Mouse (Mus musculus) granulocyte monocyte progenitor cell, adult 5-6 weeks (primary cell): ENCODE measurements around the gene Mettl7a3. TPM values are rescaled to one million over a fixed set of nuclear protein-coding genes. Genes with fewer than 3 reads are reported as not detected.

Source experiments
- ATAC-seq: replicated peaks from 2 replicates; pipeline ENCODE4 v1.8.0; 2016; ENCODE audit warnings: mild to moderate bottlenecking, moderate TSS enrichment, inconsistent platforms; ENCODE audit not compliant: poor library complexity, severe bottlenecking
- total RNA-seq, 2 experiments: library from RNA; stranded (forward) in 1 of 2; stranded (reverse) in 1 of 2; fragments of 200-712, 200-1000 nt in 1 of 2; fragments of >200 nt in 1 of 2; fragmentation: Nextera tagmentation in 1 of 2; gene quantifications; 2 replicates each; pipeline ENCODE4 v1.2.3; 2014 to 2017

Mettl7a3 gene
- total RNA-seq (2014; fragmentation: Nextera tagmentation) (not detected in 2 replicates), total RNA-seq (2017) (not detected in 2 replicates)

DNA sequence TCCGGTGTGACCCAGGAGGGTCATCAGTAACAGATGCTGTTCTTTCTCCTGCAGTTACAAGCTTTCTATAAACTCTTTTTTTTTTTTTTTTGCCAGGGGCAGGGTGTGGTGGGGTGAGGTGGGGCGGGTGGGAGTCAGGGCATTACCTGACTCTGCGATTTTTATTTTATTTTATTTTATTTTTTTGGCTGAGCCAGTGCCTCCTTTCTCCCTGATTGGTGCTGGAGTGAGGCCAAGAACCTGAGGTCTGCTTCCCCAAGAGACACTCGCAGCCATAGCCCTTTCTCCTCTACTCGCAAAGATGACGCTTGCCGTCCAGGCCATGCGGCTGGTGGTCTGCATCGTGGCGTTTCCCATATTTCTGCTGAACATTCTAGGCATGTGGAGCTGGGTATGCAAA, at the start of gene Mettl7a3:
TSS of gene Mettl7a3 (plus strand) at position 301 of the 400 bp plus-strand sequence.
- ATAC-seq, result no peak

DNA sequence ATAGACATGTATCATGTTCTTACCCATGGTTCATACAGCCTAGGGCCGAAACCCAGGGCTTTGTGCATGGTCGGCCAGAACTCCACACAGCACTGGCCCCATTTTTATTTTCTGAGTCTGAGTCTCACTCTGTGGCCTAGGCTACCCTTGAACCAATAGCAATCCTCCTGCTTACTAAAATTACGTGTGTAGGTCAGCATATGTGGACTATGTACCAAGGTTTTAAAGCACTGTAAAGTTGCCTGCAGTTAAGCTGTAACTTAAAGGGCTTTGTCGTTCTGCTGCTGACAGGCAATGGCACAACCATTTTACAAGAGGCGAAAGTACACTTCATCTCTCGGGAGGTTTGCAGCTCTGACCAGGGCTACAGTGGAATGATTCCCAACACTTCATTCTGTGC, 45.7 kb upstream of the Mettl7a3 start:
- no peak for ATAC-seq

GRCm38 (mm10) chr15:100290858-100291257, 43.9 kb upstream of the Mettl7a3 start:
- no peak for ATAC-seq

DNA sequence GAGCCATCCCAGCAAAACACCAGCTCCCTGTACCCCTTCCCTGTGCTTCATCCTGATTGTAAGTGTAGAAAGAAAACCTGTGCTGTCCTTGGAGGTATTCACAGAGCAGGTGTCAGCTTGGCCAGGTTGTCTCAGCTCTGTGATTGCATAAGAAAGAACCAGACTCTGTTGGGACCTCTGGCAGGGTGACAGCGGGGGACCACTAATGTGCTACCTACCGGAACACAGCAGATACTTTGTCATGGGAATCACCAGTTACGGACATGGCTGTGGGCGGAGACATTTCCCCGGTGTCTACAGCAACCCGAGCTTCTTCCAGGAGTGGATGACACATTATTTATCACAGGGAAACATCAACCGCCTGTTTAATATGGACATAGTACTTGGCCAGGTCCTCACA, 42.4 kb upstream of the Mettl7a3 start:
- no peak for ATAC-seq

DNA sequence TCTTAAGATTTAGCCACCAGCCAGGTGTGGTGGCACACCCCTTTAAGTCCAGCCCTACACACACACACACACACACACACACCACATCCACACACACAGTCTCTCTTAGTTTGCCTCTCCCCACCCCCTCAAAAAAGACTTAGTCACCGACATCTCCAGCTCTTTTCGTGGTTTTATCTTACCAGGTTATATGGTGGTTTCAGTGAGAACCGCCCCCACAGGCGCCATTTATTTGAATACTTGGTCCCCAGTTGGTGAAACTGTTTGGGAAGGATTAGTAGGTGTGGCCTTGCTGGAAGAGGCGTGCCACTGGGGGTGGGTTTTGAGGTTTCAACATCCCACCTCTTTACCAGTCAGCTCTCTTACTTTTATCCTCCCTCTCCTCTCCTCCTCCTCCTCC, 36.9 kb upstream of the Mettl7a3 start:
- ATAC-seq, result no peak

GRCm38 (mm10) chr15:100300499-100300898, 34.2 kb upstream of the Mettl7a3 start:
- ATAC-seq, result no peak

DNA sequence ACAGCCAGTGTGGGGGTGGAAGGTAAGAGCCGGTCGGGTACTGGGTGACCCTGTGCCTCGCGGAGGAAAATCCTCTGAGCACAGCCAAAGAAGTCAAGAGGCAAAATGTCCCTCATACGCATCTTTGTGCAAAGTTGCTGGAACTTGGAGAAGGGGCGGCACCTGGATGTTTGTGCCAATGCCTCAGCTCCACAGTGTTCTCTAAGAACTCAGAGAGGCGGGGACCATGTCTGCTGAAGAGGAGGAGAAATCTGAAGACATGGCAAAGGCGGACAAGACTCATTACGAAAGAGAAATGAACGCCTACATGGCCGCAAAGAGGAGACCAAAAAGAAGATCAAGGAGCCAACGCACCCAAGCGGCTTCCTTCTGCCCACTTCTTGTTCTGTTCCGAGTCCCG, 33.2 kb upstream of the Mettl7a3 start:
- ATAC-seq, result no peak

DNA sequence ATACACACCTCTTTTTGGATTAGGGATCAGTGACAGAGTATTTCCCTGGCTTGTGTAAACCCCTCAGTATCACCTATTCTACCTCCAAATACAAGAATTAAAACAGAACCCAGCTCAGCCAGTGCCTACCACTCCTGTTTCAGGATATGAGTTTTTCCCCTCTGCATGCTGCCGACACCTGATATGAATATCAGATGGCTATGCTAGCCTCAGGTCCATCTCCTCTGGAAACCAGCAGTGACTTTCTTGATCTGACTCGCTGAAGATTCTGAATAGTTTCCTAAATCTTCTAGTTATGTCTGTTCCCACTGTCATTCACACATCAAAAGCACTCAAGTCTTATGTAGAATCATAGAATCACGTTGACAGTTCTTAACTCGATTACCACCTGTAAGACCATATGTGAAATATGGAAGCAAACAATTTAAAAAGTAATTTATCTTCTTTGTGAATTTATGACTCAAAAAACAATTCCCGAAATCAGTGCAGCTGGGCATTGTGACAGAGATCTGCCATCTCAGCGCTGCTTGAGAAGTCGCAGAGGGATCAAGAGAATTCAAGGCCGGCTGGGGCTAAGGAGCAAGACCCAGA, 31.2 kb upstream of the Mettl7a3 start:
- no peak for ATAC-seq

GRCm38 (mm10) chr15:100304019-100304991, 30.4 kb upstream of the Mettl7a3 start, which contains the start of gene Mettl7a1:
TSS of gene Mettl7a1 (plus strand) at chr15:100304140.
- peak; percentile 81 for ATAC-seq

- no peak for ATAC-seq
Observed at GRCm38 (mm10) chr15:100306201-100306600, 28.5 kb upstream of the Mettl7a3 start.

DNA sequence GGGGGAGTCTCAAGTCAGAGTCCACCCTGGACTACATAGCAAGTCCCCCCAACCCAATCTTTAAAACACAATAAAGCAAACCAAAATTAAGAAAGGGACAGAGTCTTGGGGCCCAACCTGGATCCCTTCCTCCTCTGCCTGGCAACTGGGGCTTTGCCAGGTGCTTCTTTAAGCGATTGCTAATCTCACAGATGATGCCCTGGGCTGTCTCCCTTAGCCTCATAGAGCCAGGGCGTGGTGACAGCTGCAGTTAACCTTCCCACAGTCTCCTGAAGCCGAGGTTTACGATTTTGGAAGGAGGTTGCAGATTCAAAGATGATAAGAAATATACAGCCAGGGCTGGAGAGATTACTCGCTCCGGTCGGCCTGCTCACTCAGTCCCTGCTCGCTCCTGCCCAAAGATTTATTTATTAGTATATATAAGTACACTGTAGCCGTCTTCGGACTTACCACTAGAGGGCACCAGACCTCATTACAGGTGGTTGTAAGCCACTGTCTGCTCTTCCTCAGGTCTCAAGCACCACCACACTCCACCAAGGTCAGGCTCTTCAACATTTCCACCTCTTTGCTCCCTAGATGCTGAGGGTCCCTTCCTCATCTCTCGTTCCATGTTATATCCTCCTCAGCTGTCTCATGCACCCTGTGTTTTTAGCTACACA, 27.2 kb upstream of the Mettl7a3 start:
- ATAC-seq, result peak; percentile 25; the same call in 1 of the 2 replicates

GRCm38 (mm10) chr15:100312346-100312745, 22.4 kb upstream of the Mettl7a3 start:
- ATAC-seq, result peak; percentile 48

DNA sequence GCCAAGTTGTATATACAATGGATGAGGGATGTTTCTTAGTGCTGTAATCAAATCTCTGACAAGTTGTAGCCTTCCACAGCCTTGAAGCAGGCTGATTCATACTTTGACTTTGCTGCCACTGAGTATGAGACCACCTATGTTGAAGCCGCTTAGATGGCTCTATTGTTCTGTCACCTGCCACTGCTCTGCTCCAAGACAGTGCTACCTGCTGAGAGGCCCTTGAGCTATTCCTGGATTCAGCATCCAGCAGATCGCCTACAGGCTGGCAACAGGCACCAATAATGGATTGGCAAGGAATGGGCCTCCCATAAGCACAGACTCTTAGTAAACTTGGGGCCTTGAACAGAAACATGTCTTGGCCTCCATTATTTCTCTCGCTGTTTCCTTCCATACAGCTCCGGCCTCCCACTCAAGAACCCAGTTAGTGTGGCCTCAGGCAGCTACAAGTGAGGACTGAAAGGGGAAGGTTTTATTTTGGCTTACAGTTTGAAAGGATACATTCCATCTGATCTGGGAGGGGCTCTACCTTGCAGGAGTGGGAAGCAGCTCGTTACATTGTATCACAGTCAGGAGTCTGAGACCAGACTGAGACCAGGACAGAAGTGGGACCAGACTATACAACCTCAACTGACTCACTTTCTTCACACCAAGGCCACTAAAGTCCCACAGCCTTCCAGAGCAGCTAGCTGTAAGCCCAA, 20.1 kb upstream of the Mettl7a3 start:
- ATAC-seq, result no peak

DNA sequence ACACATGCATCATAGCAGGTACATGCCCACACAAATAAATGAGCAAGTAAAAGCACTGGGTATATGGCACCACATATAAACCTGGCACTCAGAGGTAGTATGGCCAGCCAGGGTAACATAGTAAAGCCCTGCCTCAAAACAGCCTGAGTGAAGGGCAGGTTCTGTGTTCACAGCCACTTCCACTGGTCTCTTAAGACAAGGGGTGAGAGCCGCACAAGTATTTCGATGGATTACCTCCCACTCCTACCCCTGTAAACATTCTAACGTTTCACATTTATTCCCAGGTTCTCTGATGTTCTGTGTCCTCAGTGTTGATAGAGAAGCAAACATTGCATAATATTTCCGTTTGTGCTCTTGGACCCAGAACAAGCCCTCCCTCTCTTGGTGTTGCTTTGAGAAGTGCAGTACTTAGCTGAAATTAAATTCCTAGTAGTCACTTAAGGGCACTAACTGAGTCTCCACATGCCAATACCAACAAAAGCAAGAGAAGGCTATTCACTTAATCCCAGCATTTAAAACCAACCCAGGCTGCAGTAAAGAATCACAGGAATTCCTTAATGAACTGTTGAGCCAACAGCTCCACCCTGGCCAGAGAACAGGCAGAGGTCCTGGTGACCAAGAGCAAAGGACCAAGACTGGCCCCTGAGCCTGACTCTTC, 16.6 kb upstream of the Mettl7a3 start:
- 0 out of 2 replicates have a peak, but pooled peaks have one; percentile 24 for ATAC-seq

GRCm38 (mm10) chr15:100319884-100320283, 14.8 kb upstream of the Mettl7a3 start:
- no peak for ATAC-seq

- ATAC-seq, result peak; percentile 47
Observed at GRCm38 (mm10) chr15:100320295-100320905, 14.3 kb upstream of the Mettl7a3 start.

DNA sequence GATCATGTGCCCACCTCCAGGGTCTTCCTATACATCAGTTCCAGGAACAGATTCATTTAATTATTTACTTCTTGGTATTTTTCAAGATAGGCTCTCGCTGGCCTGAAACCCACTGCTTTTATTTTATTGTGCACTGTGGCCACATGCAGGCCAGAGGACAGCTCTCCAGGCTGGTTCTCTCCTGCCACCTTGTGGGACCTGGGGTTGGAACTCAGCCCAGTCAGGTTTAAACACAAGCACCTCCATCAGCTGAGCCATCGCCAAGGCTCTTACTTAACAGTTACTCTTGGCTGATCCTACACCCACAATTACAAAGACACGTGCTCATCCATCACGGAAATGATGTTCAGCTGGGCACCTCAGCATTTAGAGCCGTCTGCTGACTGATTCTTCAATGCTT, 13.6 kb upstream of the Mettl7a3 start:
- ATAC-seq, result no peak

- ATAC-seq, result peak; percentile 91
Observed at GRCm38 (mm10) chr15:100324021-100324591, 10.6 kb upstream of the Mettl7a3 start.

DNA sequence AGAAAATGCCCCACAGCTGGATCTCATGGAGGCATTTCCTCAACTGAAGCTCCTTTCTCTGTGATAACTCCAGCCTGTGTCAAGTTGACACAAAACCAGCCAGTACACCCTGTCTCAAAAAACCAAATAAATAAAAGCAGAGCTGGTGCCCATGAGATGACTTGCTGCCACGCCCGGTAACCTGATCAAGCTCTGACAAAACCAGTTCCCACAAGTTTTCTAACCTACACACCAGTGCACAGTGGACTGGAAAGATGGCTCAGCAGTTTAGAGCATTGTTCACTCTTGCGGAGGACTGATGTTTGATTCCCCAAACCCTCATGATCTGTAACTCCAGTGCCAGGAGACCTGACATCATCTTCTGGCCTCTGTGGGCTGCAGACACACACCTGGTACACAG, 9.5 kb upstream of the Mettl7a3 start:
- no peak for ATAC-seq
